Mouse (Mus musculus) cortical plate, adult 2 months (tissue): ENCODE results near the gene Crip1.

Source experiments
- CTCF ChIP-seq: fragments of 200-500 bp; IDR thresholded peaks from 2 replicates; pipeline ENCODE4 v1.5.1; 2011; ENCODE audit warnings: mild to moderate bottlenecking, control low read depth, low read length; ENCODE audit not compliant: insufficient read depth; ENCODE audit errors: extremely low read depth
- POLR2A ChIP-seq: fragments of 200-500 bp; IDR thresholded peaks from 2 replicates; pipeline ENCODE4 v1.6.1; 2011; ENCODE audit warnings: mild to moderate bottlenecking, low read length, control low read depth; ENCODE audit not compliant: insufficient read depth; ENCODE audit errors: extremely low read depth

GRCm38 (mm10) chr12:113156540-113156929 is 10.4 kb downstream of the Crip1 start:
- TF ChIP-seq CTCF, result no peak
- no peak for TF ChIP-seq POLR2A
